Mouse (Mus musculus) lung, postnatal 10 days (tissue): ENCODE data around the gene Tecpr1.

Experiments used
- DNase-seq: peaks from one replicate; pipeline ENCODE4 v3.0.0; 2021

The Tecpr1 gene

GRCm38 (mm10) chr5:144223503-144223862 lies at the start of gene Tecpr1:
Gene Tecpr1, minus strand, starts transcription at chr5:144223615.
- peak; percentile 97 for DNase-seq

- no peak for DNase-seq
These were observed 48.4 kb upstream of the Tecpr1 start for GRCm38 (mm10) chr5:144271772-144272171.

- DNase-seq: no peak
These were observed 47.7 kb upstream of the Tecpr1 start for GRCm38 (mm10) chr5:144271118-144271517.

- DNase-seq: no peak
These were observed 47.0 kb upstream of the Tecpr1 start for GRCm38 (mm10) chr5:144270420-144270819.

GRCm38 (mm10) chr5:144269926-144270325 lies 46.5 kb upstream of the Tecpr1 start:
- DNase-seq: no peak

- DNase-seq: peak; percentile 85
These were observed 44.3 kb upstream of the Tecpr1 start for GRCm38 (mm10) chr5:144267535-144268241.

GRCm38 (mm10) chr5:144263496-144263895 lies 40.1 kb upstream of the Tecpr1 start:
- DNase-seq: no peak

- no peak for DNase-seq
These were observed 39.7 kb upstream of the Tecpr1 start for GRCm38 (mm10) chr5:144263082-144263481.

GRCm38 (mm10) chr5:144261829-144262228 lies 38.4 kb upstream of the Tecpr1 start:
- no peak for DNase-seq

- no peak for DNase-seq
These were observed 37.9 kb upstream of the Tecpr1 start for GRCm38 (mm10) chr5:144261309-144261708.

GRCm38 (mm10) chr5:144260464-144260863 lies 37.0 kb upstream of the Tecpr1 start:
- no peak for DNase-seq

- DNase-seq: no peak
These were observed 35.8 kb upstream of the Tecpr1 start for GRCm38 (mm10) chr5:144259228-144259627.

GRCm38 (mm10) chr5:144258687-144259086 lies 35.3 kb upstream of the Tecpr1 start:
- peak; percentile 35 for DNase-seq

- DNase-seq: peak; percentile 88
These were observed 34.8 kb upstream of the Tecpr1 start for GRCm38 (mm10) chr5:144258131-144258611.

GRCm38 (mm10) chr5:144257451-144258110 lies 34.2 kb upstream of the Tecpr1 start:
- peak; percentile 31 for DNase-seq

GRCm38 (mm10) chr5:144256888-144257287 lies 33.5 kb upstream of the Tecpr1 start:
- DNase-seq: no peak

GRCm38 (mm10) chr5:144256541-144256870 lies 33.1 kb upstream of the Tecpr1 start:
- no peak for DNase-seq

- peak; percentile 66 for DNase-seq
These were observed 32.5 kb upstream of the Tecpr1 start for GRCm38 (mm10) chr5:144255632-144256540.

GRCm38 (mm10) chr5:144254811-144255631 lies 31.6 kb upstream of the Tecpr1 start:
- DNase-seq: peak; percentile 93

- DNase-seq: peak; percentile 90
These were observed 30.9 kb upstream of the Tecpr1 start for GRCm38 (mm10) chr5:144254122-144254810.

GRCm38 (mm10) chr5:144253212-144253611 lies 29.8 kb upstream of the Tecpr1 start:
- peak; percentile 1 for DNase-seq
